Mouse (Mus musculus) MEL (cell line): ENCODE data around the gene Gc. TPM values are rescaled to one million over a fixed set of nuclear protein-coding genes. Genes with fewer than 3 reads are reported as not detected.

Source experiments
- DNase-seq: peaks from one replicate; pipeline ENCODE4 v3.0.0; 2011; ENCODE audit warnings: low read depth, low spot score
- H3K27ac ChIP-seq: 2 replicates; pipeline ENCODE4 v1.5.1; 2012; ENCODE audit warnings: low read depth, mild to moderate bottlenecking, control low read depth, low read length, moderate library complexity; ENCODE audit not compliant: control insufficient read depth
- H3K27me3 ChIP-seq, 2 experiments: fragments of 150-350 bp in 1 of 2; sonication (generic) in 1 of 2; 2 replicates each; pipeline ENCODE4 v1.6.1; 2012; ENCODE audit warnings: low read length in 2 of 2, mild to moderate bottlenecking in 2 of 2, improper control_type of control experiment in 1 of 2, moderate library complexity in 1 of 2; ENCODE audit not compliant: insufficient read depth in 2 of 2, control insufficient read depth in 1 of 2
- H3K36me3 ChIP-seq, 2 experiments: 2 replicates each; pipeline ENCODE4 v1.6.1; 2012 to 2014; ENCODE audit warnings: low read length in 2 of 2, improper control_type of control experiment in 1 of 2, inconsistent platforms in 1 of 2, mild to moderate bottlenecking in 1 of 2; ENCODE audit not compliant: insufficient read depth in 2 of 2, control insufficient read depth in 1 of 2
- H3K4me1 ChIP-seq, 2 experiments: fragments of 150-350 bp in 1 of 2; sonication (generic) in 1 of 2; 2 replicates each; pipeline ENCODE4 v1.6.1; 2012; ENCODE audit warnings: low read length in 2 of 2, improper control_type of control experiment in 1 of 2, mild to moderate bottlenecking in 1 of 2; ENCODE audit not compliant: insufficient read depth in 2 of 2, control insufficient read depth in 1 of 2
- H3K4me3 ChIP-seq, 2 experiments: fragments of 150-350 bp in 1 of 2; sonication (generic) in 1 of 2; 2 replicates each; pipeline ENCODE4 v1.5.1; 2012; ENCODE audit warnings: low read depth in 2 of 2, low read length in 2 of 2, mild to moderate bottlenecking in 2 of 2, moderate library complexity in 2 of 2, control low read depth in 1 of 2, improper control_type of control experiment in 1 of 2; ENCODE audit not compliant: control insufficient read depth in 1 of 2, insufficient read depth in 1 of 2
- H3K79me2 ChIP-seq: 2 replicates; pipeline ENCODE4 v1.6.1; 2012; ENCODE audit warnings: mild to moderate bottlenecking, low read length, moderate library complexity; ENCODE audit not compliant: control insufficient read depth, poor library complexity, insufficient read depth
- H3K9ac ChIP-seq: 2 replicates; pipeline ENCODE4 v1.6.1; 2012; ENCODE audit warnings: low read depth, mild to moderate bottlenecking, control low read depth, low read length, moderate library complexity; ENCODE audit not compliant: control insufficient read depth, poor library complexity, severe bottlenecking
- H3K9me3 ChIP-seq: fragments of 150-350 bp; sonication (generic); replicated peaks from 2 replicates; pipeline ENCODE4 v1.6.1; 2012; ENCODE audit warnings: mild to moderate bottlenecking, low read length, improper control_type of control experiment, moderate library complexity; ENCODE audit not compliant: insufficient read depth
- CTCF ChIP-seq, 3 experiments: IDR thresholded peaks in 2 of 3; conservative IDR thresholded peaks in 1 of 3; 2 replicates each; pipeline ENCODE4 v1.5.1; 2011 to 2012; ENCODE audit warnings: low read length in 3 of 3, low read depth in 2 of 3, mild to moderate bottlenecking in 2 of 3, improper control_type of control experiment in 1 of 3, inconsistent platforms in 1 of 3, mixed read lengths in 1 of 3, moderate library complexity in 1 of 3; ENCODE audit not compliant: control insufficient read depth in 1 of 3, insufficient read depth in 1 of 3, poor library complexity in 1 of 3, severe bottlenecking in 1 of 3
- E2F4 ChIP-seq: IDR thresholded peaks from 2 replicates; pipeline ENCODE4 v1.6.1; 2011; ENCODE audit warnings: low read depth, low read length, improper control_type of control experiment, borderline replicate concordance
- GABPA ChIP-seq: IDR thresholded peaks from 2 replicates; pipeline ENCODE4 v1.6.1; 2012; ENCODE audit warnings: low read depth, mild to moderate bottlenecking, inconsistent platforms, low read length, improper control_type of control experiment, moderate library complexity
- GATA1 ChIP-seq: IDR thresholded peaks from 2 replicates; pipeline ENCODE4 v1.6.1; 2011; ENCODE audit warnings: low read depth, low read length, improper control_type of control experiment
- HCFC1 ChIP-seq: IDR thresholded peaks from 2 replicates; pipeline ENCODE4 v1.6.1; 2012; ENCODE audit warnings: low read depth, mild to moderate bottlenecking, inconsistent platforms, low read length, improper control_type of control experiment, moderate library complexity
- MAX ChIP-seq: IDR thresholded peaks from 2 replicates; pipeline ENCODE4 v1.6.1; 2011; ENCODE audit warnings: low read length, improper control_type of control experiment
- POLR2AphosphoS2 ChIP-seq: IDR thresholded peaks from 2 replicates; pipeline ENCODE4 v1.6.1; 2011; ENCODE audit warnings: low read length, improper control_type of control experiment
- RAD21 ChIP-seq: IDR thresholded peaks from 2 replicates; pipeline ENCODE4 v1.6.1; 2011; ENCODE audit warnings: mild to moderate bottlenecking, low read depth, low read length, improper control_type of control experiment
- SIN3A ChIP-seq: IDR thresholded peaks from 2 replicates; pipeline ENCODE4 v1.6.1; 2012; ENCODE audit warnings: low read length, improper control_type of control experiment, inconsistent platforms
- USF2 ChIP-seq, 2 experiments: IDR thresholded peaks; 2 replicates each; pipeline ENCODE4 v1.6.1; 2011 to 2012; ENCODE audit warnings: improper control_type of control experiment in 2 of 2, low read length in 2 of 2, borderline replicate concordance in 1 of 2, inconsistent platforms in 1 of 2, low read depth in 1 of 2, mild to moderate bottlenecking in 1 of 2; ENCODE audit not compliant: insufficient read depth in 1 of 2
- ZC3H11A ChIP-seq: IDR thresholded peaks from 2 replicates; pipeline ENCODE4 v1.6.1; 2012; ENCODE audit warnings: low read depth, mild to moderate bottlenecking, inconsistent platforms, low read length, improper control_type of control experiment
- polyA plus RNA-seq, 2 experiments: library from polyadenylated mRNA; stranded (reverse) in 1 of 2; unstranded in 1 of 2; fragments of >175 nt in 1 of 2; fragments of >200 nt in 1 of 2; gene quantifications; 2 replicates each; pipeline versions ENCODE4 v1.2.1 to v1.2.4; 2012; ENCODE audit warnings: low replicate concordance in 2 of 2, low read depth in 1 of 2; ENCODE audit not compliant: insufficient read length in 2 of 2, insufficient read depth in 1 of 2, missing spikeins in 1 of 2
- total RNA-seq: library from RNA; depleted of rRNA; stranded (reverse); fragments of 300-350 nt; gene quantifications from 2 replicates; pipeline ENCODE4 v1.2.3, GENCODE M21; 2012; rRNA removed

Gc gene
- total and polyA plus RNA-seq, 3 experiments: not detected

GRCm38 (mm10) chr5:89381340-89381739 is 76.4 kb downstream of the Gc start:
- Histone ChIP-seq H3K4me1 (no peaks in the 10 kb centered on the region), H3K79me2 (no peaks in the 10 kb centered on the region)

DNA sequence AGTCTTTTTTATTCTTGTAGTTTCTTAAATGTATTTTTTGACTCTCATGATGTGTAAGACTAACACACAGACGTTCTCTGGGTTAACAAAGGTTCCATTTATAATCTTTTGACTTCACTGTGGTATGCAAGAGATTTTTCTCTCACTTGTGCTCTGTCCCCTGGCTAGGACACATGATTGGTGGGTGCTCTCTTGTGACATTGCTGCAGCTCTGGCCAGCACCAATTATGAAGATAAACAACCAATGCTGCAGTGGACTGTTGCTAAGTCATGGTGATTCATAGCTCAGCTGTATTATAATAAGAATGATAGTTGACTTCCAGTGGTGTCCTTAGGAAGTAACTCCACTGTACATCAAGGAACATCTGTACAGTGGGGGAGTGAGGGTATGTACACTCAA is 87.6 kb downstream of the Gc start:
- no peaks in the 10 kb centered on the region for H3K9me3 ChIP-seq
- H3K27me3 ChIP-seq: no peaks in the 10 kb centered on the region
- TF ChIP-seq USF2 (IDR thresholded peaks at IDR 0.05; ENCODE audit: borderline replicate concordance in 1 of 2, insufficient read depth in 1 of 2, low read depth in 1 of 2, low read length in 2 of 2): no peak
- TF ChIP-seq POLR2AphosphoS2: no peak
- no peak for TF ChIP-seq MAX
- no peaks in the 10 kb centered on the region for H3K36me3 ChIP-seq
- no peak overlapping the region for H3K4me3 ChIP-seq
- no peak for DNase-seq
- H3K9ac ChIP-seq: no peak overlapping the region
- H3K27ac ChIP-seq: no peak overlapping the region
- H3K79me2 ChIP-seq: no peaks in the 10 kb centered on the region
- H3K4me1 ChIP-seq: no peaks in the 10 kb centered on the region

More at GRCm38 (mm10) chr5:89381340-89381739, 76.4 kb downstream of the Gc start:
- no peak for DNase-seq
- Histone ChIP-seq H3K4me3 (no peak overlapping the region), H3K36me3 (no peaks in the 10 kb centered on the region), H3K27ac (no peak overlapping the region), H3K9ac (no peak overlapping the region), H3K9me3 (no peaks in the 10 kb centered on the region), H3K27me3 (no peaks in the 10 kb centered on the region)
- no peak for TF ChIP-seq E2F4
- TF ChIP-seq CTCF (IDR thresholded peaks at IDR 0.05 in 2 of 3, conservative IDR thresholded peaks at IDR 0.05 in 1 of 3; ENCODE audit: control insufficient read depth in 1 of 3, insufficient read depth in 1 of 3, low read depth in 2 of 3, low read length in 3 of 3, poor library complexity in 1 of 3, severe bottlenecking in 1 of 3): no peak
- TF ChIP-seq GATA1: no peak

- no peak for DNase-seq
- no peak overlapping the region for H3K9ac ChIP-seq
- no peak overlapping the region for H3K27ac ChIP-seq
- H3K27me3 ChIP-seq: no peaks in the 10 kb centered on the region
- H3K4me3 ChIP-seq: no peak overlapping the region
- no peaks in the 10 kb centered on the region for H3K79me2 ChIP-seq
- H3K4me1 ChIP-seq: no peaks in the 10 kb centered on the region
- no peaks in the 10 kb centered on the region for H3K9me3 ChIP-seq
- TF ChIP-seq GABPA (no peak), ZC3H11A (no peak), HCFC1 (no peak), SIN3A (no peak), RAD21 (no peak), CTCF (IDR thresholded peaks at IDR 0.05 in 2 of 3, conservative IDR thresholded peaks at IDR 0.05 in 1 of 3; ENCODE audit: control insufficient read depth in 1 of 3, insufficient read depth in 1 of 3, low read depth in 2 of 3, low read length in 3 of 3, poor library complexity in 1 of 3, severe bottlenecking in 1 of 3) (no peak)
- TF ChIP-seq, all 39 proteins: peak for 0
- no peaks in the 10 kb centered on the region for H3K36me3 ChIP-seq
Measured at GRCm38 (mm10) chr5:89368045-89368743, 89.5 kb downstream of the Gc start.

Other genes starting within 250 kb of the Gc start
- gene Npffr2, start 69.5 kb upstream of the Gc start, total RNA-seq: not detected in 2 replicates
- gene Npffr2, start 69.5 kb upstream of the Gc start, polyA plus RNA-seq: not detected